Mouse (Mus musculus) MEL (cell line): ENCODE measurements around the gene Kctd11. TPM values are rescaled to one million over a fixed set of nuclear protein-coding genes. Genes with fewer than 3 reads are reported as not detected.

Source experiments
- DNase-seq: peaks from one replicate; pipeline ENCODE4 v3.0.0; 2011; ENCODE audit warnings: low read depth, low spot score
- H3K27ac ChIP-seq: 2 replicates; pipeline ENCODE4 v1.5.1; 2012; ENCODE audit warnings: low read depth, mild to moderate bottlenecking, control low read depth, low read length, moderate library complexity; ENCODE audit not compliant: control insufficient read depth
- H3K27me3 ChIP-seq, 2 experiments: fragments of 150-350 bp in 1 of 2; sonication (generic) in 1 of 2; 2 replicates each; pipeline ENCODE4 v1.6.1; 2012; ENCODE audit warnings: low read length in 2 of 2, mild to moderate bottlenecking in 2 of 2, improper control_type of control experiment in 1 of 2, moderate library complexity in 1 of 2; ENCODE audit not compliant: insufficient read depth in 2 of 2, control insufficient read depth in 1 of 2
- H3K36me3 ChIP-seq, 2 experiments: 2 replicates each; pipeline ENCODE4 v1.6.1; 2012 to 2014; ENCODE audit warnings: low read length in 2 of 2, improper control_type of control experiment in 1 of 2, inconsistent platforms in 1 of 2, mild to moderate bottlenecking in 1 of 2; ENCODE audit not compliant: insufficient read depth in 2 of 2, control insufficient read depth in 1 of 2
- H3K4me1 ChIP-seq, 2 experiments: fragments of 150-350 bp in 1 of 2; sonication (generic) in 1 of 2; 2 replicates each; pipeline ENCODE4 v1.6.1; 2012; ENCODE audit warnings: low read length in 2 of 2, improper control_type of control experiment in 1 of 2, mild to moderate bottlenecking in 1 of 2; ENCODE audit not compliant: insufficient read depth in 2 of 2, control insufficient read depth in 1 of 2
- H3K4me3 ChIP-seq, 2 experiments: fragments of 150-350 bp in 1 of 2; sonication (generic) in 1 of 2; 2 replicates each; pipeline ENCODE4 v1.5.1; 2012; ENCODE audit warnings: low read depth in 2 of 2, low read length in 2 of 2, mild to moderate bottlenecking in 2 of 2, moderate library complexity in 2 of 2, control low read depth in 1 of 2, improper control_type of control experiment in 1 of 2; ENCODE audit not compliant: control insufficient read depth in 1 of 2, insufficient read depth in 1 of 2
- H3K79me2 ChIP-seq: 2 replicates; pipeline ENCODE4 v1.6.1; 2012; ENCODE audit warnings: mild to moderate bottlenecking, low read length, moderate library complexity; ENCODE audit not compliant: control insufficient read depth, poor library complexity, insufficient read depth
- H3K9ac ChIP-seq: 2 replicates; pipeline ENCODE4 v1.6.1; 2012; ENCODE audit warnings: low read depth, mild to moderate bottlenecking, control low read depth, low read length, moderate library complexity; ENCODE audit not compliant: control insufficient read depth, poor library complexity, severe bottlenecking
- H3K9me3 ChIP-seq: fragments of 150-350 bp; sonication (generic); replicated peaks from 2 replicates; pipeline ENCODE4 v1.6.1; 2012; ENCODE audit warnings: mild to moderate bottlenecking, low read length, improper control_type of control experiment, moderate library complexity; ENCODE audit not compliant: insufficient read depth
- CHD1 ChIP-seq: IDR thresholded peaks from 2 replicates; pipeline ENCODE4 v1.6.1; 2012; ENCODE audit warnings: low read depth, mild to moderate bottlenecking, inconsistent platforms, low read length, improper control_type of control experiment
- CTCF ChIP-seq, 3 experiments: IDR thresholded peaks in 2 of 3; conservative IDR thresholded peaks in 1 of 3; 2 replicates each; pipeline ENCODE4 v1.5.1; 2011 to 2012; ENCODE audit warnings: low read length in 3 of 3, low read depth in 2 of 3, mild to moderate bottlenecking in 2 of 3, improper control_type of control experiment in 1 of 3, inconsistent platforms in 1 of 3, mixed read lengths in 1 of 3, moderate library complexity in 1 of 3; ENCODE audit not compliant: control insufficient read depth in 1 of 3, insufficient read depth in 1 of 3, poor library complexity in 1 of 3, severe bottlenecking in 1 of 3
- ELF1 ChIP-seq: IDR thresholded peaks from 2 replicates; pipeline ENCODE4 v1.6.1; 2014; ENCODE audit warnings: low read depth, mild to moderate bottlenecking, inconsistent platforms, low read length, improper control_type of control experiment, moderate library complexity
- EP300 ChIP-seq, 2 experiments: IDR thresholded peaks; 2 replicates each; pipeline ENCODE4 v1.6.1; 2011; ENCODE audit warnings: improper control_type of control experiment in 2 of 2, low read length in 2 of 2, low read depth in 1 of 2, mild to moderate bottlenecking in 1 of 2
- ETS1 ChIP-seq: IDR thresholded peaks from 2 replicates; pipeline ENCODE4 v1.6.1; 2012; ENCODE audit warnings: low read depth, mild to moderate bottlenecking, inconsistent platforms, low read length, improper control_type of control experiment, moderate library complexity
- MAFK ChIP-seq: IDR thresholded peaks from 2 replicates; pipeline ENCODE4 v1.6.1; 2011; ENCODE audit warnings: low read depth, mild to moderate bottlenecking, low read length, improper control_type of control experiment, borderline replicate concordance
- MAX ChIP-seq: IDR thresholded peaks from 2 replicates; pipeline ENCODE4 v1.6.1; 2011; ENCODE audit warnings: low read length, improper control_type of control experiment
- MXI1 ChIP-seq: IDR thresholded peaks from 2 replicates; pipeline ENCODE4 v1.6.1; 2011; ENCODE audit warnings: mild to moderate bottlenecking, low read depth, low read length, improper control_type of control experiment
- MYB ChIP-seq: IDR thresholded peaks from 2 replicates; pipeline ENCODE4 v1.6.1; 2011; ENCODE audit warnings: mild to moderate bottlenecking, low read depth, low read length, improper control_type of control experiment
- MYC ChIP-seq: IDR thresholded peaks from 2 replicates; pipeline ENCODE4 v1.6.1; 2011; ENCODE audit warnings: low read depth, mild to moderate bottlenecking, low read length, improper control_type of control experiment, moderate library complexity
- NRF1 ChIP-seq: IDR thresholded peaks from 2 replicates; pipeline ENCODE4 v1.6.1; 2014; ENCODE audit warnings: low read depth, mild to moderate bottlenecking, inconsistent platforms, low read length, improper control_type of control experiment, moderate library complexity; ENCODE audit not compliant: poor library complexity, insufficient read depth, severe bottlenecking
- POLR2A ChIP-seq, 2 experiments: IDR thresholded peaks; 2 replicates each; pipeline ENCODE4 v1.6.1; 2011 to 2012; ENCODE audit warnings: low read length in 2 of 2, mild to moderate bottlenecking in 2 of 2, control low read depth in 1 of 2, improper control_type of control experiment in 1 of 2, low read depth in 1 of 2, moderate library complexity in 1 of 2; ENCODE audit not compliant: control insufficient read depth in 1 of 2, insufficient read depth in 1 of 2, poor library complexity in 1 of 2
- POLR2AphosphoS5 ChIP-seq: IDR thresholded peaks from 2 replicates; pipeline ENCODE4 v1.6.1; 2012; ENCODE audit warnings: low read depth, borderline replicate concordance, mild to moderate bottlenecking, inconsistent platforms, low read length, moderate library complexity, mixed read lengths
- RCOR1 ChIP-seq: IDR thresholded peaks from 2 replicates; pipeline ENCODE4 v1.6.1; 2012; ENCODE audit warnings: low read depth, mild to moderate bottlenecking, inconsistent platforms, low read length, improper control_type of control experiment
- SMC3 ChIP-seq: IDR thresholded peaks from 2 replicates; pipeline ENCODE4 v1.6.1; 2011; ENCODE audit warnings: low read depth, low read length, improper control_type of control experiment
- TAL1 ChIP-seq: IDR thresholded peaks from 2 replicates; pipeline ENCODE4 v1.6.1; 2012; ENCODE audit warnings: mild to moderate bottlenecking, inconsistent platforms, low read length, moderate library complexity, mixed read lengths
- TBP ChIP-seq: IDR thresholded peaks from 2 replicates; pipeline ENCODE4 v1.8.0; 2011; ENCODE audit warnings: low read depth, low read length, improper control_type of control experiment
- UBTF ChIP-seq: IDR thresholded peaks from 2 replicates; pipeline ENCODE4 v1.6.1; 2012; ENCODE audit warnings: low read depth, mild to moderate bottlenecking, inconsistent platforms, low read length, improper control_type of control experiment, moderate library complexity, borderline replicate concordance; ENCODE audit not compliant: insufficient read depth
- polyA plus RNA-seq, 2 experiments: library from polyadenylated mRNA; stranded (reverse) in 1 of 2; unstranded in 1 of 2; fragments of >175 nt in 1 of 2; fragments of >200 nt in 1 of 2; gene quantifications; 2 replicates each; pipeline versions ENCODE4 v1.2.1 to v1.2.4; 2012; ENCODE audit warnings: low replicate concordance in 2 of 2, low read depth in 1 of 2; ENCODE audit not compliant: insufficient read length in 2 of 2, insufficient read depth in 1 of 2, missing spikeins in 1 of 2
- total RNA-seq: library from RNA; depleted of rRNA; stranded (reverse); fragments of 300-350 nt; gene quantifications from 2 replicates; pipeline ENCODE4 v1.2.3, GENCODE M21; 2012

Gene Kctd11
- total and polyA plus RNA-seq, 3 experiments = 0.19 to 0.49 TPM; not detected in 1

- Histone ChIP-seq H3K27ac (no peak within 1 kb of the TSS), H3K4me1 (peaks cover 4 to 18% of the 10 kb centered on the region in 2 experiments; a peak in 3 of 4 replicates), H3K9me3 (no peaks in the 10 kb centered on the region), H3K9ac (no peak within 1 kb of the TSS), H3K4me3 (no peak within 1 kb of the TSS), H3K79me2 (no peaks in the 10 kb centered on the region), H3K27me3 (no peaks in the 10 kb centered on the region), H3K36me3 (peaks cover 0 to 12% of the 10 kb centered on the region in 2 experiments; a peak in 2 of 4 replicates)
- no peak for TF ChIP-seq TAL1
- TF ChIP-seq NRF1 = no peak
- TF ChIP-seq TBP = no peak
- no peak for TF ChIP-seq ELF1
- TF ChIP-seq SMC3 = no peak
- TF ChIP-seq POLR2A (IDR thresholded peaks at IDR 0.05; ENCODE audit: control insufficient read depth in 1 of 2, insufficient read depth in 1 of 2, low read depth in 1 of 2, low read length in 2 of 2, poor library complexity in 1 of 2) = no peak
- no peak for TF ChIP-seq MXI1
- no peak for TF ChIP-seq CHD1
- TF ChIP-seq RCOR1 = no peak
- TF ChIP-seq MYB = no peak
- TF ChIP-seq POLR2AphosphoS5 = no peak
- TF ChIP-seq UBTF = no peak
- no peak for TF ChIP-seq MAX
- TF ChIP-seq EP300 (IDR thresholded peaks at IDR 0.05; ENCODE audit: low read depth in 1 of 2, low read length in 2 of 2) = no peak
- TF ChIP-seq ETS1 = no peak
- no peak for TF ChIP-seq MAFK
- DNase-seq = no peak
These were observed 22.9 kb downstream of the Kctd11 start, which contains the start of gene Tnk1 for GRCm38 (mm10) chr11:69858113-69858998. Gene Tnk1, minus strand, starts transcription at chr11:69858730.

GRCm38 (mm10) chr11:69855347-69855746, 25.9 kb downstream of the Kctd11 start:
- DNase-seq = no peak
- Histone ChIP-seq H3K27ac (no peak overlapping the region), H3K79me2 (no peaks in the 10 kb centered on the region), H3K9ac (no peak overlapping the region), H3K9me3 (no peaks in the 10 kb centered on the region), H3K4me1 (peaks cover 7 to 21% of the 10 kb centered on the region in 2 experiments; a peak in 3 of 4 replicates), H3K27me3 (no peaks in the 10 kb centered on the region), H3K36me3 (peaks cover 0 to 12% of the 10 kb centered on the region in 2 experiments; a peak in 2 of 4 replicates), H3K4me3 (no peak overlapping the region)
- TF ChIP-seq MAFK (no peak), CTCF (IDR thresholded peaks at IDR 0.05 in 2 of 3, conservative IDR thresholded peaks at IDR 0.05 in 1 of 3; ENCODE audit: control insufficient read depth in 1 of 3, insufficient read depth in 1 of 3, low read depth in 2 of 3, low read length in 3 of 3, poor library complexity in 1 of 3, severe bottlenecking in 1 of 3) (peak in 2 of 3 experiments; percentile 38 to 65; a peak in 4 of 6 replicates), MYC (no peak)
